Mouse (Mus musculus): ENCODE results near the gene Cmtm8. TPM values are rescaled to one million over a fixed set of nuclear protein-coding genes. Genes with fewer than 3 reads are reported as not detected.

Cmtm8 gene
- total RNA-seq (2015; ENCODE audit: low replicate concordance) (5.4 TPM in 1 of 2 replicates, not detected in the other), total RNA-seq (2017; ENCODE audit: low replicate concordance) (not detected in 2 replicates)

- ATAC-seq (replicated peaks; ENCODE audit: low FRiP score, poor library complexity, severe bottlenecking) = no peak
These were observed at the start of gene Cmtm8 for GRCm38 (mm10) chr9:114844017-114844662. Gene Cmtm8 (minus strand): TSS chr9:114844156.

GRCm38 (mm10) chr9:114892974-114893373, 49.0 kb upstream of the Cmtm8 start:
- ATAC-seq (replicated peaks; ENCODE audit: low FRiP score, poor library complexity, severe bottlenecking) = no peak

- ATAC-seq (replicated peaks; ENCODE audit: low FRiP score, poor library complexity, severe bottlenecking) = no peak
These were observed 46.4 kb upstream of the Cmtm8 start for GRCm38 (mm10) chr9:114890377-114890776.

GRCm38 (mm10) chr9:114888856-114889407, 45.0 kb upstream of the Cmtm8 start:
- no peak for ATAC-seq (replicated peaks; ENCODE audit: low FRiP score, poor library complexity, severe bottlenecking)

- ATAC-seq (replicated peaks; ENCODE audit: low FRiP score, poor library complexity, severe bottlenecking) = no peak
These were observed 43.7 kb upstream of the Cmtm8 start for GRCm38 (mm10) chr9:114887699-114888098.

- ATAC-seq (replicated peaks; ENCODE audit: low FRiP score, poor library complexity, severe bottlenecking) = no peak
These were observed 42.2 kb upstream of the Cmtm8 start for GRCm38 (mm10) chr9:114885991-114886662.

GRCm38 (mm10) chr9:114885564-114885963, 41.6 kb upstream of the Cmtm8 start:
- ATAC-seq (replicated peaks; ENCODE audit: low FRiP score, poor library complexity, severe bottlenecking) = no peak

- ATAC-seq (replicated peaks; ENCODE audit: low FRiP score, poor library complexity, severe bottlenecking) = no peak
These were observed 38.0 kb upstream of the Cmtm8 start for GRCm38 (mm10) chr9:114881977-114882376.

GRCm38 (mm10) chr9:114855327-114855726, 11.4 kb upstream of the Cmtm8 start:
- ATAC-seq (replicated peaks; ENCODE audit: low FRiP score, poor library complexity, severe bottlenecking) = no peak

- ATAC-seq (replicated peaks; ENCODE audit: low FRiP score, poor library complexity, severe bottlenecking) = no peak
These were observed 10.7 kb upstream of the Cmtm8 start for GRCm38 (mm10) chr9:114854686-114855085.

GRCm38 (mm10) chr9:114853336-114853735, 9.4 kb upstream of the Cmtm8 start:
- ATAC-seq (replicated peaks; ENCODE audit: low FRiP score, poor library complexity, severe bottlenecking) = no peak

GRCm38 (mm10) chr9:114851419-114852190, 7.6 kb upstream of the Cmtm8 start:
- ATAC-seq (replicated peaks; ENCODE audit: low FRiP score, poor library complexity, severe bottlenecking) = no peak

- no peak for ATAC-seq (replicated peaks; ENCODE audit: low FRiP score, poor library complexity, severe bottlenecking)
These were observed 331 bp downstream of the Cmtm8 start for GRCm38 (mm10) chr9:114843634-114844016.

- ATAC-seq (replicated peaks; ENCODE audit: low FRiP score, poor library complexity, severe bottlenecking) = no peak
These were observed 1.1 kb downstream of the Cmtm8 start for GRCm38 (mm10) chr9:114842886-114843285.

GRCm38 (mm10) chr9:114842269-114842668, 1.7 kb downstream of the Cmtm8 start:
- ATAC-seq (replicated peaks; ENCODE audit: low FRiP score, poor library complexity, severe bottlenecking) = no peak

- no peak for ATAC-seq (replicated peaks; ENCODE audit: low FRiP score, poor library complexity, severe bottlenecking)
These were observed 5.1 kb downstream of the Cmtm8 start for GRCm38 (mm10) chr9:114838870-114839269.

- no peak for ATAC-seq (replicated peaks; ENCODE audit: low FRiP score, poor library complexity, severe bottlenecking)
These were observed 12.4 kb downstream of the Cmtm8 start for GRCm38 (mm10) chr9:114831527-114831926.

GRCm38 (mm10) chr9:114830351-114830750, 13.6 kb downstream of the Cmtm8 start:
- no peak for ATAC-seq (replicated peaks; ENCODE audit: low FRiP score, poor library complexity, severe bottlenecking)

GRCm38 (mm10) chr9:114829669-114830068, 14.3 kb downstream of the Cmtm8 start:
- no peak for ATAC-seq (replicated peaks; ENCODE audit: low FRiP score, poor library complexity, severe bottlenecking)

- ATAC-seq (replicated peaks; ENCODE audit: low FRiP score, poor library complexity, severe bottlenecking) = no peak
These were observed 15.6 kb downstream of the Cmtm8 start for GRCm38 (mm10) chr9:114828377-114828776.

All from erythroid progenitor cell, adult 5-6 weeks (primary cell).